Mouse (Mus musculus): Measurements from ENCODE around the gene Acot4.

GRCm38 (mm10) chr12:84023052-84023745 is 15.0 kb upstream of the Acot4 start:
- TF ChIP-seq CTCF (IDR thresholded peaks at IDR 0.05; ENCODE audit: extremely low read depth, insufficient read depth, low read length), result no peak
- no peak for TF ChIP-seq POLR2A (IDR thresholded peaks at IDR 0.05; ENCODE audit: extremely low read depth, insufficient read depth, low read length)
